In the genomic region with DNA sequence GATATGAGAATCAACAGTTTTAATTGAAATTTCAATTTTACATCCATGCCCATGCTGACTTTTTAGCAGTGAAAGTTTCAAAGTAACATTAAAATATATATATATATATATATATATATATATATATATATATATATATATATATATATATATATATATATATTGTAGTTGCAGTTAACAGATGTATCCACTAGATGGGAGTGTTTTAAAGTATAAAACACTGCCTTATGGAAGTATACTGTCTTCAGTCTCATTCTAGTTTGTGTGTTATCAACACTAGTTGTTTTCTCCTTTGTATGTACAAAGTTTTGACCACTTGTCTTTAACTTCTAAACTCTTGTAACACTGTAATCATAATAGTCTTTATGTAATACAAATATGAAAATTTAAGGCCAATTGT, we compare ENCODE assay signal across 18 mouse cellular contexts.
DNase-seq lines count a peak whose midpoint lies in the region; ATAC-seq lines count a peak whose summit lies in the region.
"Had no signal": no experiment of that assay in that cellular context is flagged by ENCODE, and none has a peak within 500 bp of the region (broad histone marks: within the 10 kb centered on the region; RNA-seq: fewer than 3 reads in every experiment).

No protein-coding gene starts in this region.

- ATAC-seq in hindbrain, embryonic 14.5 days (ENCODE audit: low FRiP score), result no peak
- ATAC-seq in hindbrain, embryonic 16.5 days, result no peak
- ATAC-seq in midbrain, embryonic 14.5 days (ENCODE audit: low FRiP score, low TSS enrichment), result no peak
- no peak for ATAC-seq in midbrain, embryonic 11.5 days (ENCODE audit: low FRiP score)
- no peak for ATAC-seq in liver, embryonic 11.5 days (replicated peaks; ENCODE audit: low FRiP score)
- ATAC-seq: activated CD4-positive, CD25-positive, alpha-beta regulatory T cell, adult 4 months had no signal

- H3K9me3 ChIP-seq in hindbrain, embryonic 14.5 days (ENCODE audit: control insufficient read depth, low read length), result no peaks in the 10 kb centered on the region
- no peaks in the 10 kb centered on the region for H3K9me3 ChIP-seq in hindbrain, embryonic 16.5 days (ENCODE audit: control insufficient read depth, low read length)
- no peaks in the 10 kb centered on the region for H3K9me3 ChIP-seq in midbrain, embryonic 14.5 days (ENCODE audit: control insufficient read depth, low read length)
- no peaks in the 10 kb centered on the region for H3K9me3 ChIP-seq in midbrain, embryonic 11.5 days (ENCODE audit: control insufficient read depth, low read length)
- H3K9me3 ChIP-seq in liver, embryonic 11.5 days (ENCODE audit: control insufficient read depth, low read length), result no peaks in the 10 kb centered on the region
- H3K9me3 ChIP-seq: heart, embryonic 12.5 days; neural tube, embryonic 12.5 days had no signal

- H3K9ac ChIP-seq in hindbrain, embryonic 14.5 days, result no peak overlapping the region
- H3K9ac ChIP-seq in hindbrain, embryonic 16.5 days (ENCODE audit: low read depth, low read length), result no peak overlapping the region
- no peak overlapping the region for H3K9ac ChIP-seq in midbrain, embryonic 14.5 days (replicated peaks; ENCODE audit: low read length)
- no peak overlapping the region for H3K9ac ChIP-seq in midbrain, embryonic 11.5 days (ENCODE audit: low read length)
- no peak overlapping the region for H3K9ac ChIP-seq in liver, embryonic 11.5 days (ENCODE audit: low read depth, low read length)
- H3K9ac ChIP-seq: heart, embryonic 12.5 days; neural tube, embryonic 12.5 days had no signal

- H3K27me3 ChIP-seq in hindbrain, embryonic 14.5 days (ENCODE audit: control insufficient read depth, insufficient read depth, low read length), result no peaks in the 10 kb centered on the region
- H3K27me3 ChIP-seq in hindbrain, embryonic 16.5 days (replicated peaks; ENCODE audit: control insufficient read depth, insufficient read depth, low read length), result no peaks in the 10 kb centered on the region
- no peaks in the 10 kb centered on the region for H3K27me3 ChIP-seq in midbrain, embryonic 14.5 days (ENCODE audit: control insufficient read depth, insufficient read depth, low read length)
- no peaks in the 10 kb centered on the region for H3K27me3 ChIP-seq in midbrain, embryonic 11.5 days (ENCODE audit: control insufficient read depth, insufficient read depth, low read length)
- no peaks in the 10 kb centered on the region for H3K27me3 ChIP-seq in liver, embryonic 11.5 days (replicated peaks; ENCODE audit: control insufficient read depth, insufficient read depth, low read length)
- H3K27me3 ChIP-seq: heart, embryonic 12.5 days; neural tube, embryonic 12.5 days had no signal

- no peak overlapping the region for H3K4me2 ChIP-seq in hindbrain, embryonic 14.5 days (replicated peaks)
- H3K4me2 ChIP-seq in hindbrain, embryonic 16.5 days (ENCODE audit: low read length), result no peak overlapping the region
- H3K4me2 ChIP-seq in midbrain, embryonic 14.5 days (ENCODE audit: low read length), result no peak overlapping the region
- no peak overlapping the region for H3K4me2 ChIP-seq in midbrain, embryonic 11.5 days
- no peak overlapping the region for H3K4me2 ChIP-seq in liver, embryonic 11.5 days
- H3K4me2 ChIP-seq: heart, embryonic 12.5 days; neural tube, embryonic 12.5 days had no signal

- H3K4me3 ChIP-seq in hindbrain, embryonic 14.5 days (replicated peaks; ENCODE audit: low read length), result no peak overlapping the region
- H3K4me3 ChIP-seq in hindbrain, embryonic 16.5 days (ENCODE audit: low read length), result no peak overlapping the region
- H3K4me3 ChIP-seq in midbrain, embryonic 14.5 days (replicated peaks; ENCODE audit: low read depth, low read length), result no peak overlapping the region
- no peak overlapping the region for H3K4me3 ChIP-seq in midbrain, embryonic 11.5 days (ENCODE audit: low read depth, low read length)
- no peak overlapping the region for H3K4me3 ChIP-seq in liver, embryonic 11.5 days (ENCODE audit: low read depth, low read length)
- H3K4me3 ChIP-seq: heart, embryonic 12.5 days; neural tube, embryonic 12.5 days had no signal

- peak; percentile 54 for DNase-seq in hindbrain, embryonic 14.5 days (ENCODE audit: low spot score)
- peak; percentile 67 for DNase-seq in midbrain, embryonic 14.5 days
- DNase-seq in midbrain, embryonic 11.5 days (ENCODE audit: low spot score, missing footprints), result no peak
- DNase-seq in c-Kit-positive CD71-positive TER-119-positive erythroid progenitor cells, embryonic 14.5 days (ENCODE audit: low spot score), result peak; percentile 10
- no peak for DNase-seq in frontal cortex, postnatal 10 days (ENCODE audit: low spot score in 2 of 2)
- DNase-seq in liver, embryonic 11.5 days (ENCODE audit: low spot score), result no peak
- DNase-seq: adrenal gland, postnatal 25 days; cerebellum, postnatal 36 days; gastrocnemius, postnatal 36 days; heart, postnatal 36 days; kidney, postnatal 36 days; right cerebral cortex, postnatal 4 days; thymus, adult 2 months had no signal

- H3K4me1 ChIP-seq in hindbrain, embryonic 14.5 days (replicated peaks; ENCODE audit: control insufficient read depth, insufficient read depth, low read length), result no peaks in the 10 kb centered on the region
- no peaks in the 10 kb centered on the region for H3K4me1 ChIP-seq in hindbrain, embryonic 16.5 days (ENCODE audit: control insufficient read depth, insufficient read depth, low read depth, low read length)
- H3K4me1 ChIP-seq in midbrain, embryonic 14.5 days (ENCODE audit: control insufficient read depth, insufficient read depth, low read length), result no peaks in the 10 kb centered on the region
- H3K4me1 ChIP-seq in midbrain, embryonic 11.5 days (ENCODE audit: control insufficient read depth, insufficient read depth, low read length), result no peaks in the 10 kb centered on the region
- H3K4me1 ChIP-seq in liver, embryonic 11.5 days (replicated peaks; ENCODE audit: control insufficient read depth, insufficient read depth, low read length), result no peaks in the 10 kb centered on the region
- H3K4me1 ChIP-seq: heart, embryonic 12.5 days; neural tube, embryonic 12.5 days had no signal

- no peak overlapping the region for H3K27ac ChIP-seq in hindbrain, embryonic 14.5 days
- no peak overlapping the region for H3K27ac ChIP-seq in hindbrain, embryonic 16.5 days (ENCODE audit: low read depth, low read length)
- no peak overlapping the region for H3K27ac ChIP-seq in midbrain, embryonic 14.5 days (replicated peaks; ENCODE audit: low read depth, low read length)
- no peak overlapping the region for H3K27ac ChIP-seq in midbrain, embryonic 11.5 days (ENCODE audit: low read depth, low read length)
- no peak overlapping the region for H3K27ac ChIP-seq in liver, embryonic 11.5 days (ENCODE audit: low read depth, low read length)
- H3K27ac ChIP-seq: macrophage; neural tube, embryonic 12.5 days had no signal

- no peaks in the 10 kb centered on the region for H3K36me3 ChIP-seq in hindbrain, embryonic 14.5 days (replicated peaks; ENCODE audit: control insufficient read depth, insufficient read depth)
- no peaks in the 10 kb centered on the region for H3K36me3 ChIP-seq in hindbrain, embryonic 16.5 days (ENCODE audit: control insufficient read depth, insufficient read depth, low read length)
- no peaks in the 10 kb centered on the region for H3K36me3 ChIP-seq in midbrain, embryonic 14.5 days (ENCODE audit: control insufficient read depth, insufficient read depth, low read length)
- no peaks in the 10 kb centered on the region for H3K36me3 ChIP-seq in midbrain, embryonic 11.5 days (ENCODE audit: control insufficient read depth, insufficient read depth, low read length)
- H3K36me3 ChIP-seq in liver, embryonic 11.5 days (ENCODE audit: control insufficient read depth, insufficient read depth, low read length), result no peaks in the 10 kb centered on the region
- H3K36me3 ChIP-seq: heart, embryonic 12.5 days; neural tube, embryonic 12.5 days had no signal

Comparison
In these comparisons a context has a peak if more than half of its experiments do, and no peak if none do; other contexts are left out.
1. DNase-seq: peak in hindbrain, embryonic 14.5 days (single experiment), midbrain, embryonic 14.5 days (single experiment) and c-Kit-positive CD71-positive TER-119-positive erythroid progenitor cells, embryonic 14.5 days (single experiment); none in midbrain, embryonic 11.5 days (single experiment), frontal cortex, postnatal 10 days (0 of 2) and liver, embryonic 11.5 days (single experiment).